ENCODE assay signal across 8 mouse cellular contexts in genomic region chr9:70656130-70657007, GRCm38 (mm10). TPM values are rescaled to one million over a fixed set of nuclear protein-coding genes. Genes with fewer than 3 reads are reported as not detected.
A peak's percentile ranks its signal among the peaks of the same experiment; 100 is the strongest.
DNase-seq lines count a peak whose midpoint lies in the region; ATAC-seq and TF ChIP-seq lines count a peak whose summit lies in the region.

Gene Gm10642 (plus strand): TSS chr9:70656251.

- H3K4me1 ChIP-seq in hindbrain, embryonic 16.5 days (ENCODE audit: control insufficient read depth, insufficient read depth, low read depth, low read length), result peaks cover 27% of the 10 kb centered on the region

- WGBS in hindbrain, embryonic 16.5 days, result under 1% methylated on average over 43 of the region's 72 CpGs
- WGBS in macrophage (ENCODE audit: missing documents), result under 1% methylated on average over 57 of the region's 72 CpGs

- no peaks in the 10 kb centered on the region for H3K36me3 ChIP-seq in hindbrain, embryonic 16.5 days (ENCODE audit: control insufficient read depth, insufficient read depth, low read length)
- no peaks in the 10 kb centered on the region for H3K36me3 ChIP-seq in macrophage (ENCODE audit: inconsistent target)

- no peaks in the 10 kb centered on the region for H3K9me3 ChIP-seq in hindbrain, embryonic 16.5 days (ENCODE audit: control insufficient read depth, low read length)

- peak within 1 kb of the TSS; percentile 98 for H3K27ac ChIP-seq in hindbrain, embryonic 16.5 days (ENCODE audit: low read depth, low read length)
- H3K27ac ChIP-seq in left cerebral cortex, adult 2 months, result peak within 1 kb of the TSS; percentile 97
- peak within 1 kb of the TSS; percentile 94 for H3K27ac ChIP-seq in macrophage

- ATAC-seq in hindbrain, embryonic 16.5 days, result peak; percentile 52

- H3K27me3 ChIP-seq in hindbrain, embryonic 16.5 days (replicated peaks; ENCODE audit: control insufficient read depth, insufficient read depth, low read length), result no peaks in the 10 kb centered on the region

- TF ChIP-seq CTCF in left cerebral cortex, adult 2 months (IDR thresholded peaks at IDR 0.05), result no peak

- peak within 1 kb of the TSS; percentile 65 for H3K4me2 ChIP-seq in hindbrain, embryonic 16.5 days (ENCODE audit: low read length)

- H3K9ac ChIP-seq in hindbrain, embryonic 16.5 days (ENCODE audit: low read depth, low read length), result peak within 1 kb of the TSS; percentile 99

- H3K79me2 ChIP-seq in macrophage (ENCODE audit: inconsistent target), result peaks cover 51% of the 10 kb centered on the region

- intact Hi-C loops in left cerebral cortex, adult 2 months (cut with DNase I), result loop anchor here (1.0 to 5.0 kb wide), 4 partner anchors 22 to 421 kb away; partner anchors contain the start of genes Adam10 and Sltm

- peak within 1 kb of the TSS; percentile 99 for H3K4me3 ChIP-seq in hindbrain, embryonic 16.5 days (ENCODE audit: low read length)
- H3K4me3 ChIP-seq in left cerebral cortex, adult 2 months, result peak within 1 kb of the TSS; percentile 97
- H3K4me3 ChIP-seq in macrophage (ENCODE audit: inconsistent target), result peak within 1 kb of the TSS; percentile 82

- peak; percentile 44 for DNase-seq in ZHBTc4 (ENCODE audit: low read depth, low spot score)
- DNase-seq in cerebellum, postnatal 36 days, result peak; percentile 51 to 66
- DNase-seq in gastrocnemius, adult 18-20 months (ENCODE audit: low spot score), result peak; percentile 50
- peak; percentile 50 to 53 for DNase-seq in left cerebral cortex, adult 2 months (ENCODE audit: extremely low spot score in 1 of 2, low spot score in 2 of 2)
- peak; percentile 75 to 82 for DNase-seq in right cerebral cortex, postnatal 10 days (ENCODE audit: low spot score in 2 of 2)
- peak; percentile 38 to 54 for DNase-seq in urinary bladder, postnatal 36 days (ENCODE audit: low spot score in 2 of 2)

RNA-seq across cellular contexts. Expression of gene Gm10642, which starts in this region (rescaled TPM):
- total RNA-seq in gastrocnemius, adult 18-20 months (2021), result not detected
- polyA plus RNA-seq in hindbrain, embryonic 16.5 days (2015; fragmentation: Nextera tagmentation; extraction: Ambion mirVana), result 0.14 and 0.21 TPM in 2 replicates
- 1 to 10 TPM; 1.5 to 1.6 TPM for total RNA-seq in left cerebral cortex, adult 2 months (2021)
- 1 to 10 TPM in 13 of 26 experiments, under 1 TPM in 7, not detected in 6; 0.37 to 7.1 (median 1.4) TPM for total RNA-seq in macrophage (2018; cell fraction: chromatin; rRNA removed)
- 1 to 10 TPM in 21 of 26 experiments, under 1 TPM in 5; 0.85 to 3.6 (median 1.5) TPM for total RNA-seq in macrophage (2018; cell fraction: cytosol; rRNA removed)
- total RNA-seq in macrophage (2018; cell fraction: nucleus; rRNA removed), result 1 to 10 TPM in 20 of 26 experiments, under 1 TPM in 6; 0.51 to 8.2 (median 1.9) TPM
- polyA plus RNA-seq in macrophage (2018), result 0.23 to 2.5 TPM (median 0.62 TPM) in 3 replicates

Comparison
In these comparisons a context has a peak if more than half of its experiments do, and no peak if none do; other contexts are left out.
1. Peak in every context shown above with its lines: DNase-seq, ATAC-seq, H3K4me3 ChIP-seq and H3K27ac ChIP-seq.
2. Peak in DNase-seq in gastrocnemius, adult 18-20 months; RNA of the gene not detected or under 1 TPM.
3. Peak in ATAC-seq, H3K4me3 ChIP-seq, H3K27ac ChIP-seq, H3K9ac ChIP-seq and H3K4me2 ChIP-seq in hindbrain, embryonic 16.5 days; RNA of the gene not detected or under 1 TPM.